Mouse (Mus musculus) ES-Bruce4 (cell line): ENCODE measurements around the gene Cnih1.

Experiments
- CTCF ChIP-seq: IDR thresholded peaks from one replicate; pipeline ENCODE4 v1.8.1; 2011; ENCODE audit warnings: low read depth, low read length
- POLR2A ChIP-seq: IDR thresholded peaks from one replicate; pipeline ENCODE4 v1.8.1; 2011; ENCODE audit warnings: low read length; ENCODE audit not compliant: insufficient read depth

GRCm38 (mm10) chr14:46782187-46782828, 5.9 kb downstream of the Cnih1 start:
- no peak for TF ChIP-seq POLR2A
- no peak for TF ChIP-seq CTCF
